Mouse (Mus musculus): ENCODE results near the gene Tubb2a.

Tubb2a gene

GRCm38 (mm10) chr13:34077492-34078271, at the start of gene Tubb2a:
Gene Tubb2a (minus strand): TSS chr13:34078007.
- no peak for DNase-seq (ENCODE audit: low read depth)

GRCm38 (mm10) chr13:34125711-34126110, 47.9 kb upstream of the Tubb2a start:
- DNase-seq (ENCODE audit: low read depth), result no peak

- no peak for DNase-seq (ENCODE audit: low read depth)
Measured at GRCm38 (mm10) chr13:34120536-34120935, 42.7 kb upstream of the Tubb2a start.

GRCm38 (mm10) chr13:34119406-34119805, 41.6 kb upstream of the Tubb2a start:
- no peak for DNase-seq (ENCODE audit: low read depth)

GRCm38 (mm10) chr13:34118816-34119215, 41.0 kb upstream of the Tubb2a start:
- DNase-seq (ENCODE audit: low read depth), result no peak

GRCm38 (mm10) chr13:34116508-34116907, 38.7 kb upstream of the Tubb2a start:
- DNase-seq (ENCODE audit: low read depth), result no peak

GRCm38 (mm10) chr13:34114654-34115053, 36.8 kb upstream of the Tubb2a start:
- DNase-seq (ENCODE audit: low read depth), result no peak

- DNase-seq (ENCODE audit: low read depth), result no peak
Measured at GRCm38 (mm10) chr13:34113086-34113485, 35.3 kb upstream of the Tubb2a start.

- DNase-seq (ENCODE audit: low read depth), result peak; percentile 65
Measured at GRCm38 (mm10) chr13:34112369-34113081, 34.7 kb upstream of the Tubb2a start.

- DNase-seq (ENCODE audit: low read depth), result no peak
Measured at GRCm38 (mm10) chr13:34111878-34112277, 34.1 kb upstream of the Tubb2a start.

GRCm38 (mm10) chr13:34111019-34111418, 33.2 kb upstream of the Tubb2a start:
- no peak for DNase-seq (ENCODE audit: low read depth)

- no peak for DNase-seq (ENCODE audit: low read depth)
Measured at GRCm38 (mm10) chr13:34109677-34110058, 31.9 kb upstream of the Tubb2a start.

- no peak for DNase-seq (ENCODE audit: low read depth)
Measured at GRCm38 (mm10) chr13:34109035-34109676, 31.3 kb upstream of the Tubb2a start.

GRCm38 (mm10) chr13:34106999-34107398, 29.2 kb upstream of the Tubb2a start:
- DNase-seq (ENCODE audit: low read depth), result no peak

GRCm38 (mm10) chr13:34106256-34106655, 28.4 kb upstream of the Tubb2a start:
- DNase-seq (ENCODE audit: low read depth), result no peak

- DNase-seq (ENCODE audit: low read depth), result no peak
Measured at GRCm38 (mm10) chr13:34105364-34105763, 27.6 kb upstream of the Tubb2a start.

GRCm38 (mm10) chr13:34101908-34102307, 24.1 kb upstream of the Tubb2a start:
- peak; percentile 70 for DNase-seq (ENCODE audit: low read depth)

GRCm38 (mm10) chr13:34101247-34101646, 23.4 kb upstream of the Tubb2a start:
- no peak for DNase-seq (ENCODE audit: low read depth)

- no peak for DNase-seq (ENCODE audit: low read depth)
Measured at GRCm38 (mm10) chr13:34100733-34101132, 22.9 kb upstream of the Tubb2a start.

- no peak for DNase-seq (ENCODE audit: low read depth)
Measured at GRCm38 (mm10) chr13:34097086-34097485, 19.3 kb upstream of the Tubb2a start.

GRCm38 (mm10) chr13:34096455-34096854, 18.6 kb upstream of the Tubb2a start:
- no peak for DNase-seq (ENCODE audit: low read depth)

GRCm38 (mm10) chr13:34095542-34096435, 18.0 kb upstream of the Tubb2a start:
- no peak for DNase-seq (ENCODE audit: low read depth)

All from 416B (cell line).